Mouse (Mus musculus) T-cell, adult 66 days (primary cell): ENCODE data around the gene Mrpl57. TPM values are rescaled to one million over a fixed set of nuclear protein-coding genes. Genes with fewer than 3 reads are reported as not detected.

Experiments used
- total RNA-seq, 2 experiments: library from RNA; stranded (reverse); gene quantifications; 3 replicates in 1 of 2; 4 replicates in 1 of 2; pipeline ENCODE4 v1.2.4; 2023

Mrpl57 gene
- 10 to 100 TPM; 48.5 to 62.3 TPM for total RNA-seq

GRCm38 (mm10) chr14:57825788-57826751 is at the start of gene Mrpl57, which contains the start of gene Ska3:
Gene Mrpl57, plus strand, starts transcription at chr14:57826234.
Gene Ska3, minus strand, starts transcription at chr14:57826185.

GRCm38 (mm10) chr14:57797991-57798931 is 27.8 kb upstream of the Mrpl57 start, which contains the start of gene Sap18:
Gene Sap18, plus strand, starts transcription at chr14:57798180.

Other genes with a start within 250 kb of the Mrpl57 start
- 10 to 100 TPM; 36.5 to 42.0 TPM for gene Xpo4, start 160.8 kb upstream of the Mrpl57 start, total RNA-seq
- under 1 TPM in 1 of 2 experiments, not detected in 1; 0.44 TPM for gene Gm49361, start 80.1 kb upstream of the Mrpl57 start, total RNA-seq
- gene Lats2, start 67.8 kb upstream of the Mrpl57 start, total RNA-seq, result 10 to 100 TPM; 51.1 to 55.2 TPM
- gene Sap18, start 28.1 kb upstream of the Mrpl57 start, total RNA-seq, result 10 to 100 TPM; 60.5 to 77.3 TPM
- 1 to 10 TPM; 4.4 to 6.5 TPM for gene Ska3, start within 50 bp of the Mrpl57 start, total RNA-seq
- 10 to 100 TPM; 81.8 to 85.1 TPM for gene Zdhhc20, start 64.0 kb downstream of the Mrpl57 start, total RNA-seq
- 10 to 100 TPM; 46.0 to 52.8 TPM for gene Micu2, start 173.0 kb downstream of the Mrpl57 start, total RNA-seq
- not detected for gene Fgf9, start 244.3 kb downstream of the Mrpl57 start, total RNA-seq